In genomic region chr13:33078056-33078705, GRCm38 (mm10) we compare ENCODE assay signal across 9 mouse cellular contexts. TPM values are rescaled to one million over a fixed set of nuclear protein-coding genes. Genes with fewer than 3 reads are reported as not detected.
A peak's percentile ranks its signal among the peaks of the same experiment; 100 is the strongest.
DNase-seq lines count a peak whose midpoint lies in the region; ATAC-seq and TF ChIP-seq lines count a peak whose summit lies in the region.
"Had no signal": no experiment of that assay in that cellular context is flagged by ENCODE, and none has a peak within 500 bp of the region (broad histone marks: within the 10 kb centered on the region; RNA-seq: fewer than 3 reads in every experiment).

TSS of gene Serpinb1b (plus strand) at chr13:33078575.

- H3K79me2 ChIP-seq in myocyte (ENCODE audit: control insufficient read depth, insufficient read depth) = no peaks in the 10 kb centered on the region

- no peaks in the 10 kb centered on the region for H3K9me3 ChIP-seq in kidney, postnatal 0 days (replicated peaks; ENCODE audit: low read length)
- no peaks in the 10 kb centered on the region for H3K9me3 ChIP-seq in embryonic facial prominence, embryonic 14.5 days (ENCODE audit: control insufficient read depth, low read length)

- DNase-seq in embryo, embryonic 10.5 days (ENCODE audit: low spot score) = peak; percentile 18
- DNase-seq in embryo, embryonic 11 days = no peak
- no peak for DNase-seq in kidney, postnatal 0 days (ENCODE audit: low spot score)
- DNase-seq in kidney, postnatal 25 days = no peak
- DNase-seq in embryonic facial prominence, embryonic 14.5 days (ENCODE audit: low spot score) = peak; percentile 87
- DNase-seq in cerebellum, adult 18-20 months = no peak
- no peak for DNase-seq in right cerebral cortex, postnatal 4 days

- H3K4me1 ChIP-seq in kidney, postnatal 0 days (replicated peaks; ENCODE audit: insufficient read depth, low read length) = no peaks in the 10 kb centered on the region
- H3K4me1 ChIP-seq in embryonic facial prominence, embryonic 14.5 days (ENCODE audit: control insufficient read depth, insufficient read depth, low read length) = no peaks in the 10 kb centered on the region

- H3K27ac ChIP-seq in kidney, postnatal 0 days = no peak within 1 kb of the TSS
- peak within 1 kb of the TSS; percentile 39 for H3K27ac ChIP-seq in embryonic facial prominence, embryonic 14.5 days (replicated peaks; ENCODE audit: low read depth, low read length)
- H3K27ac ChIP-seq: left cerebral cortex, adult 2 months had no signal

- H3K4me2 ChIP-seq in kidney, postnatal 0 days (ENCODE audit: low read length) = peak within 1 kb of the TSS; percentile 29; the same call in 1 of the 2 replicates
- peak within 1 kb of the TSS; percentile 30 for H3K4me2 ChIP-seq in embryonic facial prominence, embryonic 14.5 days (ENCODE audit: low read depth, low read length)
- H3K4me2 ChIP-seq in myocyte (ENCODE audit: low read depth) = peak within 1 kb of the TSS; percentile 72

- H3K27me3 ChIP-seq in kidney, postnatal 0 days (ENCODE audit: insufficient read depth, low read length) = no peaks in the 10 kb centered on the region
- H3K27me3 ChIP-seq in embryonic facial prominence, embryonic 14.5 days (replicated peaks; ENCODE audit: control insufficient read depth, insufficient read depth, low read length) = no peaks in the 10 kb centered on the region
- H3K27me3 ChIP-seq in myocyte (ENCODE audit: control insufficient read depth, insufficient read depth, insufficient read length) = no peaks in the 10 kb centered on the region

- no peak for TF ChIP-seq POLR2A in myocyte (IDR thresholded peaks at IDR 0.05; ENCODE audit: insufficient read length, low read depth)

- 64% methylated on average over 3 of the region's 3 CpGs for whole genome bisulfite sequencing in kidney, postnatal 0 days
- WGBS in embryonic facial prominence, embryonic 14.5 days = 37% methylated on average over 3 of the region's 3 CpGs

- no peak for ATAC-seq in kidney, postnatal 0 days (replicated peaks; ENCODE audit: low FRiP score, low read depth)
- peak; percentile 90 for ATAC-seq in embryonic facial prominence, embryonic 14.5 days (ENCODE audit: low read depth)

- TF ChIP-seq CTCF in kidney, postnatal 0 days (IDR thresholded peaks at IDR 0.05; ENCODE audit: low read depth) = no peak

- no peak within 1 kb of the TSS for H3K9ac ChIP-seq in kidney, postnatal 0 days (ENCODE audit: low read depth, low read length)
- H3K9ac ChIP-seq in embryonic facial prominence, embryonic 14.5 days (ENCODE audit: low read depth, low read length) = no peak within 1 kb of the TSS

- no peak within 1 kb of the TSS for H3ac ChIP-seq in myocyte (ENCODE audit: control insufficient read depth, insufficient read length)

- no peak within 1 kb of the TSS for H3K4me3 ChIP-seq in kidney, postnatal 0 days (replicated peaks; ENCODE audit: low read depth, low read length)
- H3K4me3 ChIP-seq in embryonic facial prominence, embryonic 14.5 days (ENCODE audit: low read depth, low read length) = no peak within 1 kb of the TSS
- no peak within 1 kb of the TSS for H3K4me3 ChIP-seq in myocyte
- H3K4me3 ChIP-seq: left cerebral cortex, adult 2 months had no signal

- no peaks in the 10 kb centered on the region for H3K36me3 ChIP-seq in kidney, postnatal 0 days (ENCODE audit: insufficient read depth, low read length)
- no peaks in the 10 kb centered on the region for H3K36me3 ChIP-seq in embryonic facial prominence, embryonic 14.5 days (ENCODE audit: control insufficient read depth, insufficient read depth, low read length)
- no peaks in the 10 kb centered on the region for H3K36me3 ChIP-seq in myocyte (ENCODE audit: control insufficient read depth, insufficient read depth)

TF ChIP-seq in myocyte, 11 proteins besides CTCF, POLR2A, EP300 and RAD21:
- TF ChIP-seq MYOG (IDR thresholded peaks at IDR 0.05; ENCODE audit: control insufficient read depth in 1 of 3, insufficient read depth in 1 of 3, insufficient read length in 2 of 3, low read depth in 2 of 3) (peak in 2 of 3 experiments; percentile 64 to 81), MYOD1 (IDR thresholded peaks at IDR 0.05; ENCODE audit: control insufficient read depth in 1 of 3, insufficient read length in 2 of 3, low read depth in 2 of 3) (peak in 1 of 3 experiments; percentile 63), POLR2AphosphoS2 (IDR thresholded peaks at IDR 0.05; ENCODE audit: insufficient read length, low read depth) (no peak)

RNA-seq across cellular contexts. Expression of gene Serpinb1b, which starts in this region (rescaled TPM):
- polyA plus RNA-seq in kidney, postnatal 0 days (2015; fragmentation: Nextera tagmentation; extraction: Ambion mirVana) = not detected in 2 replicates
- polyA plus RNA-seq in embryonic facial prominence, embryonic 14.5 days (2014; fragmentation: Nextera tagmentation; extraction: Ambion mirVana) = 1.0 and 1.5 TPM in 2 replicates
- polyA plus RNA-seq in myocyte (2012; fragmentation: generic; extraction: Trizol) = 1.6 TPM

Comparison
In these comparisons a context has a peak if more than half of its experiments do, and no peak if none do; other contexts are left out.
1. DNase-seq: peak in embryo, embryonic 10.5 days (single experiment) and embryonic facial prominence, embryonic 14.5 days (single experiment); none in embryo, embryonic 11 days (single experiment), kidney, postnatal 0 days (single experiment), kidney, postnatal 25 days (0 of 2), cerebellum, adult 18-20 months (0 of 2) and right cerebral cortex, postnatal 4 days (single experiment).
2. Peak in every context shown above with its lines, with median percentiles within 50 percentile points of each other: H3K4me2 ChIP-seq.